Mouse (Mus musculus) G1E (cell line): ENCODE measurements around the gene Nptxr.

ENCODE experiments used
- CTCF ChIP-seq: IDR thresholded peaks from 2 replicates; pipeline ENCODE4 v1.5.1; 2012; ENCODE audit warnings: low read depth, low read length, inconsistent platforms, mixed read lengths
- GATA1 ChIP-seq: IDR thresholded peaks from 2 replicates; pipeline ENCODE4 v1.6.1; 2012; ENCODE audit warnings: borderline replicate concordance, low read length, inconsistent platforms, mixed read lengths
- GATA2 ChIP-seq: IDR thresholded peaks from 2 replicates; pipeline ENCODE4 v1.6.1; 2012; ENCODE audit warnings: low read depth, low read length, inconsistent platforms, borderline replicate concordance
- TAL1 ChIP-seq: conservative IDR thresholded peaks from 2 replicates; pipeline ENCODE4 v1.6.1; 2012; ENCODE audit warnings: low read depth, low read length, inconsistent platforms, mixed read lengths

GRCm38 (mm10) chr15:79744001-79744400 is 60.6 kb downstream of the Nptxr start:
- no peak for TF ChIP-seq CTCF
- no peak for TF ChIP-seq TAL1
- TF ChIP-seq GATA2, result no peak
- no peak for TF ChIP-seq GATA1
